22 mouse cellular contexts compared by ENCODE assay signal in the genomic region with DNA sequence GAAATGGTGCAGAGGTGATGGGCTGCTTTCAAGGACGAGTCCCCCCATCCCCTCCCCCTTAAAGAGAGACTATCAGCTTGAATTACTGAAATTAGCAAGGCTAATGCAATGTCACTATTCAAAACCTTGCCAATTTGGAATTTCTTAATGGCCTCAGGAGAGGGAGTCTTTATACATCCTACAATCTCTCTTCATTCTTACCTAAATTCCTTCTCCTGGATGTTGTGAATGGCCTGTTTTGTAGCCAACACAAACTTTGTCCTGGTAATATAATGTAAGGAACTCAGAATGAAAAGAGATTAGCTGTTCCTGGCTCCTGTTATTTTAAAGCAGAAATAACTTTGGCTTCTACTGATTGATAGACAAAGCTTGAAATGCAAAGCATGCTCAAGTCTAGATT.
DNase-seq lines count a peak whose midpoint lies in the region; ATAC-seq and TF ChIP-seq lines count a peak whose summit lies in the region.
"Had no signal": no experiment of that assay in that cellular context is flagged by ENCODE, and none has a peak within 500 bp of the region (broad histone marks: within the 10 kb centered on the region; RNA-seq: fewer than 3 reads in every experiment).

No protein-coding gene starts in this region.

- H3K4me3 ChIP-seq in midbrain, embryonic 14.5 days (replicated peaks; ENCODE audit: low read depth, low read length) = no peak overlapping the region
- no peak overlapping the region for H3K4me3 ChIP-seq in midbrain, embryonic 10.5 days
- H3K4me3 ChIP-seq in forebrain, embryonic 13.5 days = no peak overlapping the region
- H3K4me3 ChIP-seq: embryonic facial prominence, embryonic 13.5 days; heart, adult 2 months; hindbrain, embryonic 12.5 days had no signal

- no peak overlapping the region for H3K27ac ChIP-seq in midbrain, embryonic 14.5 days (replicated peaks; ENCODE audit: low read depth, low read length)
- H3K27ac ChIP-seq in midbrain, embryonic 10.5 days (replicated peaks) = no peak overlapping the region
- H3K27ac ChIP-seq in forebrain, embryonic 13.5 days = no peak overlapping the region
- H3K27ac ChIP-seq: embryonic facial prominence, embryonic 13.5 days; heart, adult 2 months; hindbrain, embryonic 12.5 days had no signal

- no peak for ATAC-seq in midbrain, embryonic 14.5 days (ENCODE audit: low FRiP score, low TSS enrichment)
- peak; percentile 59; the same call in 1 of the 2 replicates for ATAC-seq in forebrain, embryonic 13.5 days
- ATAC-seq: hindbrain, embryonic 16.5 days; inflammation-experienced regulatory T-cells, adult 6 months; intestine, postnatal 0 days had no signal

- DNase-seq in midbrain, embryonic 14.5 days = peak; percentile 3
- DNase-seq in midbrain, embryonic 10.5 days (ENCODE audit: low spot score) = no peak
- peak; percentile 80 for DNase-seq in brain, embryonic 14.5 days (ENCODE audit: low read depth)
- DNase-seq in gonadal fat pad, adult 2 months (ENCODE audit: low read depth) = peak; percentile 52
- DNase-seq in layer of hippocampus, adult 11-12 months (ENCODE audit: low spot score) = no peak
- no peak for DNase-seq in kidney, adult 9 months
- no peak for DNase-seq in cerebellum, adult 11 months
- DNase-seq: adrenal gland, adult 2 months; adrenal gland, postnatal 25 days; cerebellum, adult 9-11 months; cerebellum, postnatal 36 days; gastrocnemius, postnatal 36 days; heart, adult 2 months; heart, postnatal 4 days; kidney, adult 8-10 months had no signal

- no peaks in the 10 kb centered on the region for H3K4me1 ChIP-seq in midbrain, embryonic 14.5 days (ENCODE audit: control insufficient read depth, insufficient read depth, low read length)
- peaks cover 5% of the 10 kb centered on the region; the same call in 1 of the 2 replicates for H3K4me1 ChIP-seq in midbrain, embryonic 10.5 days
- peaks cover 13% of the 10 kb centered on the region for H3K4me1 ChIP-seq in forebrain, embryonic 13.5 days
- H3K4me1 ChIP-seq: embryonic facial prominence, embryonic 13.5 days; hindbrain, embryonic 12.5 days had no signal

- TF ChIP-seq CTCF in brain, embryonic 14.5 days (IDR thresholded peaks at IDR 0.05; ENCODE audit: borderline replicate concordance, extremely low read depth, insufficient read depth, insufficient read length) = no peak

- 16% methylated on average over 1 of the region's 1 CpGs for WGBS in midbrain, embryonic 14.5 days
- 48% methylated on average over 1 of the region's 1 CpGs for WGBS in midbrain, embryonic 10.5 days
- 9% methylated on average over 1 of the region's 1 CpGs for WGBS in forebrain, embryonic 13.5 days

- no peak for TF ChIP-seq POLR2A in brain, embryonic 14.5 days (IDR thresholded peaks at IDR 0.05; ENCODE audit: borderline replicate concordance, extremely low read depth, insufficient read depth, insufficient read length, poor library complexity, severe bottlenecking)

- H3K27me3 ChIP-seq in midbrain, embryonic 14.5 days (ENCODE audit: control insufficient read depth, insufficient read depth, low read length) = no peaks in the 10 kb centered on the region
- peaks cover 51% of the 10 kb centered on the region for H3K27me3 ChIP-seq in midbrain, embryonic 10.5 days (ENCODE audit: low read depth, poor library complexity, severe bottlenecking)
- H3K27me3 ChIP-seq in forebrain, embryonic 13.5 days = no peaks in the 10 kb centered on the region
- H3K27me3 ChIP-seq: embryonic facial prominence, embryonic 13.5 days; hindbrain, embryonic 12.5 days had no signal

- H3K36me3 ChIP-seq in midbrain, embryonic 14.5 days (ENCODE audit: control insufficient read depth, insufficient read depth, low read length) = no peaks in the 10 kb centered on the region
- no peaks in the 10 kb centered on the region for H3K36me3 ChIP-seq in midbrain, embryonic 10.5 days
- H3K36me3 ChIP-seq in forebrain, embryonic 13.5 days (ENCODE audit: poor library complexity, severe bottlenecking) = no peaks in the 10 kb centered on the region
- H3K36me3 ChIP-seq: embryonic facial prominence, embryonic 13.5 days; hindbrain, embryonic 12.5 days had no signal

- H3K9me3 ChIP-seq in midbrain, embryonic 14.5 days (ENCODE audit: control insufficient read depth, low read length) = no peaks in the 10 kb centered on the region
- H3K9me3 ChIP-seq in midbrain, embryonic 10.5 days (replicated peaks) = no peaks in the 10 kb centered on the region
- H3K9me3 ChIP-seq in forebrain, embryonic 13.5 days (replicated peaks) = no peaks in the 10 kb centered on the region
- H3K9me3 ChIP-seq: embryonic facial prominence, embryonic 13.5 days; hindbrain, embryonic 12.5 days had no signal

- no peak overlapping the region for H3K9ac ChIP-seq in midbrain, embryonic 14.5 days (replicated peaks; ENCODE audit: low read length)
- H3K9ac ChIP-seq in forebrain, embryonic 13.5 days = no peak overlapping the region
- H3K9ac ChIP-seq: embryonic facial prominence, embryonic 13.5 days; hindbrain, embryonic 12.5 days had no signal

- H3K4me2 ChIP-seq in midbrain, embryonic 14.5 days (ENCODE audit: low read length) = no peak overlapping the region
- H3K4me2 ChIP-seq in forebrain, embryonic 13.5 days = no peak overlapping the region
- H3K4me2 ChIP-seq: embryonic facial prominence, embryonic 13.5 days; heart, embryonic 11.5 days; hindbrain, embryonic 12.5 days had no signal

Comparison
In these comparisons a context has a peak if more than half of its experiments do, and no peak if none do; other contexts are left out.
1. DNase-seq: peak in midbrain, embryonic 14.5 days (single experiment), brain, embryonic 14.5 days (single experiment) and gonadal fat pad, adult 2 months (single experiment); none in midbrain, embryonic 10.5 days (single experiment), layer of hippocampus, adult 11-12 months (single experiment), kidney, adult 9 months (single experiment) and cerebellum, adult 11 months (single experiment).